ENCODE assay signal across 11 mouse cellular contexts in genomic region chrX:103186829-103187228, GRCm38 (mm10). TPM values are rescaled to one million over a fixed set of nuclear protein-coding genes. Genes with fewer than 3 reads are reported as not detected.
A peak's percentile ranks its signal among the peaks of the same experiment; 100 is the strongest.
DNase-seq lines count a peak whose midpoint lies in the region; ATAC-seq and TF ChIP-seq lines count a peak whose summit lies in the region.
"Had no signal": no experiment of that assay in that cellular context is flagged by ENCODE, and none has a peak within 500 bp of the region (broad histone marks: within the 10 kb centered on the region; RNA-seq: fewer than 3 reads in every experiment).

No protein-coding gene starts in this region.

- no peak for TF ChIP-seq CTCF in hindbrain, postnatal 0 days (IDR thresholded peaks at IDR 0.05; ENCODE audit: low read depth)

- 46% methylated on average over 1 of the region's 1 CpGs for WGBS in kidney, embryonic 16.5 days
- WGBS in forebrain, embryonic 10.5 days: 23% methylated on average over 1 of the region's 1 CpGs
- 27% methylated on average over 1 of the region's 1 CpGs for WGBS in hindbrain, postnatal 0 days

- TF ChIP-seq POLR2A in myocyte (IDR thresholded peaks at IDR 0.05; ENCODE audit: insufficient read length, low read depth): no peak

- H3K79me2 ChIP-seq in myocyte (ENCODE audit: control insufficient read depth, insufficient read depth): no peaks in the 10 kb centered on the region

- H3K4me1 ChIP-seq in kidney, embryonic 16.5 days (ENCODE audit: insufficient read depth, low read length): 0 out of 2 replicates have a peak, but pooled peaks cover 3% of the 10 kb centered on the region
- no peaks in the 10 kb centered on the region for H3K4me1 ChIP-seq in forebrain, embryonic 10.5 days
- H3K4me1 ChIP-seq in hindbrain, postnatal 0 days (ENCODE audit: insufficient read depth, low read length): no peaks in the 10 kb centered on the region

- no peaks in the 10 kb centered on the region for H3K36me3 ChIP-seq in kidney, embryonic 16.5 days (ENCODE audit: insufficient read depth, low read length)
- H3K36me3 ChIP-seq in forebrain, embryonic 10.5 days (replicated peaks): no peaks in the 10 kb centered on the region
- no peaks in the 10 kb centered on the region for H3K36me3 ChIP-seq in hindbrain, postnatal 0 days (ENCODE audit: insufficient read depth, low read length)
- no peaks in the 10 kb centered on the region for H3K36me3 ChIP-seq in myocyte (ENCODE audit: control insufficient read depth, insufficient read depth)
- H3K36me3 ChIP-seq: G1E had no signal

- DNase-seq in kidney, postnatal 14 days: no peak
- DNase-seq in forebrain, embryonic 10.5 days (ENCODE audit: extremely low spot score, low spot score): no peak
- DNase-seq in hindbrain, postnatal 0 days (ENCODE audit: low spot score): no peak
- DNase-seq in adrenal gland, adult 8-10 months: no peak
- DNase-seq in layer of hippocampus, postnatal 10 days (ENCODE audit: low spot score in 2 of 2): no peak
- DNase-seq in cerebellum, postnatal 10 days: no peak
- DNase-seq: kidney, adult 18-20 months; thymus, postnatal 36 days had no signal

- H3K27ac ChIP-seq in kidney, embryonic 16.5 days (ENCODE audit: low read length): no peak overlapping the region
- H3K27ac ChIP-seq in forebrain, embryonic 10.5 days: no peak overlapping the region
- H3K27ac ChIP-seq in hindbrain, postnatal 0 days: peak overlapping the region; percentile 86; the same call in 1 of the 2 replicates

- peak overlapping the region; percentile 35; the same call in 1 of the 2 replicates for H3K4me3 ChIP-seq in kidney, embryonic 16.5 days (ENCODE audit: low read length)
- peak overlapping the region; percentile 55 for H3K4me3 ChIP-seq in forebrain, embryonic 10.5 days
- H3K4me3 ChIP-seq in hindbrain, postnatal 0 days (ENCODE audit: low read length): peak overlapping the region; percentile 50
- H3K4me3 ChIP-seq in myocyte: peak overlapping the region; percentile 14

- H3K27me3 ChIP-seq in kidney, embryonic 16.5 days (ENCODE audit: insufficient read depth, low read length): peaks cover 33% of the 10 kb centered on the region
- H3K27me3 ChIP-seq in forebrain, embryonic 10.5 days (ENCODE audit: poor library complexity, severe bottlenecking): peaks cover 69% of the 10 kb centered on the region
- no peaks in the 10 kb centered on the region; the same call in 1 of the 2 replicates for H3K27me3 ChIP-seq in hindbrain, postnatal 0 days (ENCODE audit: insufficient read depth, low read length)
- no peaks in the 10 kb centered on the region for H3K27me3 ChIP-seq in myocyte (ENCODE audit: control insufficient read depth, insufficient read depth, insufficient read length)

- no peak overlapping the region for H3ac ChIP-seq in myocyte (ENCODE audit: control insufficient read depth, insufficient read length)

- H3K9ac ChIP-seq in kidney, embryonic 16.5 days (replicated peaks; ENCODE audit: low read length): no peak overlapping the region
- no peak overlapping the region for H3K9ac ChIP-seq in hindbrain, postnatal 0 days (replicated peaks; ENCODE audit: low read length)

- no peak for ATAC-seq in kidney, embryonic 16.5 days (ENCODE audit: low FRiP score, low TSS enrichment)
- ATAC-seq in hindbrain, postnatal 0 days: peak; percentile 53

- peak overlapping the region; percentile 47 for H3K4me2 ChIP-seq in kidney, embryonic 16.5 days (replicated peaks; ENCODE audit: low read depth, low read length)
- H3K4me2 ChIP-seq in hindbrain, postnatal 0 days (ENCODE audit: low read depth, low read length): peak overlapping the region; percentile 49
- peak overlapping the region; percentile 45 for H3K4me2 ChIP-seq in myocyte (ENCODE audit: low read depth)

- H3K9me3 ChIP-seq in kidney, embryonic 16.5 days (ENCODE audit: low read length): no peaks in the 10 kb centered on the region
- no peaks in the 10 kb centered on the region for H3K9me3 ChIP-seq in forebrain, embryonic 10.5 days
- no peaks in the 10 kb centered on the region for H3K9me3 ChIP-seq in hindbrain, postnatal 0 days (ENCODE audit: low read length)
- H3K9me3 ChIP-seq: G1E had no signal

TF ChIP-seq in myocyte, 11 proteins besides CTCF, POLR2A, EP300 and RAD21:
- TF ChIP-seq MYOG (IDR thresholded peaks at IDR 0.05; ENCODE audit: control insufficient read depth in 1 of 3, insufficient read depth in 1 of 3, insufficient read length in 2 of 3, low read depth in 2 of 3) (no peak), TCF12 (IDR thresholded peaks at IDR 0.05; ENCODE audit: insufficient read depth, poor library complexity, severe bottlenecking) (no peak)

RNA-seq across cellular contexts. Expression of gene Nap1l2, which starts 0.4 kb away (rescaled TPM):
- polyA plus RNA-seq in kidney, embryonic 16.5 days (2015; fragmentation: Nextera tagmentation; extraction: Ambion mirVana): 0.67 and 0.99 TPM in 2 replicates
- polyA plus RNA-seq in forebrain, embryonic 10.5 days (2016; fragmentation: Nextera tagmentation; extraction: Ambion mirVana): 5.9 and 7.6 TPM in 2 replicates
- total RNA-seq in hindbrain, postnatal 0 days (2014; rRNA removed): 41.3 and 43.1 TPM in 2 replicates
- polyA plus RNA-seq in hindbrain, postnatal 0 days (2015; fragmentation: Nextera tagmentation; extraction: Ambion mirVana): 89.4 and 92.8 TPM in 2 replicates
- polyA plus RNA-seq in myocyte (2012; fragmentation: generic; extraction: Trizol): 0.17 TPM
- 1 to 10 TPM; 1.1 to 1.9 (median 1.5) TPM for total RNA-seq in adrenal gland, adult 8-10 months (2022)
- 10 to 100 TPM; 70.9 to 73.7 TPM for total RNA-seq in layer of hippocampus, postnatal 10 days (2021)
- total RNA-seq: G1E had no signal
- polyA plus RNA-seq: G1E had no signal

Comparison
In these comparisons a context has a peak if more than half of its experiments do, and no peak if none do; other contexts are left out.
1. RNA of gene Nap1l2, which starts 0.4 kb away (polyA plus RNA-seq): 89.4 to 92.8 TPM in hindbrain, postnatal 0 days; 5.9 to 7.6 TPM in forebrain, embryonic 10.5 days, 0.67 to 0.99 TPM in kidney, embryonic 16.5 days and 0.17 TPM in myocyte (single experiment); every median in the first group is over 10 times any median in the second.
2. Peak in every context shown above with its lines, with median percentiles within 50 percentile points of each other: H3K4me2 ChIP-seq and H3K4me3 ChIP-seq.